Mouse (Mus musculus) embryo, embryonic 10 days (tissue): ENCODE measurements around the gene Arg2.
A peak's percentile ranks its signal among the peaks of the same experiment; 100 is the strongest.
"Not testable (repeated sequence)": the region's sequence is repeated elsewhere in the genome, so short reads cannot be mapped to it uniquely, and the experiment has no call there.

Source experiments
- DNase-seq: peaks from one replicate; pipeline ENCODE4 v3.0.0-alpha.2; 2015; ENCODE audit warnings: low spot score

The Arg2 gene

GRCm38 (mm10) chr12:79171269-79171995 is 40.9 kb downstream of the Arg2 start:
- DNase-seq = no peak

- peak; percentile 93 for DNase-seq
Measured at GRCm38 (mm10) chr12:79172019-79172941, 41.7 kb downstream of the Arg2 start, which contains the start of gene Vti1b. Gene Vti1b, minus strand, starts transcription at chr12:79172667.

GRCm38 (mm10) chr12:79173721-79174120 is 43.1 kb downstream of the Arg2 start:
- DNase-seq = no peak

GRCm38 (mm10) chr12:79175998-79176397 is 45.4 kb downstream of the Arg2 start:
- no peak for DNase-seq

- not testable (repeated sequence) for DNase-seq
Measured at GRCm38 (mm10) chr12:79185160-79185559, 54.6 kb downstream of the Arg2 start.

- DNase-seq = peak; percentile 91
Measured at GRCm38 (mm10) chr12:79190931-79191673, 60.5 kb downstream of the Arg2 start.

GRCm38 (mm10) chr12:79191701-79192100 is 61.1 kb downstream of the Arg2 start:
- peak; percentile 88 for DNase-seq

GRCm38 (mm10) chr12:79192193-79192592 is 61.6 kb downstream of the Arg2 start, which contains the start of gene Rdh11:
Gene Rdh11, minus strand, starts transcription at chr12:79192293.
- DNase-seq = no peak

- DNase-seq = peak; percentile 90
Measured at GRCm38 (mm10) chr12:79193441-79193840, 62.9 kb downstream of the Arg2 start.

GRCm38 (mm10) chr12:79197105-79197504 is 66.5 kb downstream of the Arg2 start:
- no peak for DNase-seq

GRCm38 (mm10) chr12:79201882-79202281 is 71.3 kb downstream of the Arg2 start:
- no peak for DNase-seq
